Mouse (Mus musculus): ENCODE measurements around the gene Ntn1.

Gene Ntn1

GRCm38 (mm10) chr11:68215206-68215912 is 185.3 kb downstream of the Ntn1 start:
- DNase-seq (ENCODE audit: low spot score in 2 of 2): no peak

GRCm38 (mm10) chr11:68214496-68215205 is 186.0 kb downstream of the Ntn1 start:
- DNase-seq (ENCODE audit: low spot score in 2 of 2): no peak

DNA sequence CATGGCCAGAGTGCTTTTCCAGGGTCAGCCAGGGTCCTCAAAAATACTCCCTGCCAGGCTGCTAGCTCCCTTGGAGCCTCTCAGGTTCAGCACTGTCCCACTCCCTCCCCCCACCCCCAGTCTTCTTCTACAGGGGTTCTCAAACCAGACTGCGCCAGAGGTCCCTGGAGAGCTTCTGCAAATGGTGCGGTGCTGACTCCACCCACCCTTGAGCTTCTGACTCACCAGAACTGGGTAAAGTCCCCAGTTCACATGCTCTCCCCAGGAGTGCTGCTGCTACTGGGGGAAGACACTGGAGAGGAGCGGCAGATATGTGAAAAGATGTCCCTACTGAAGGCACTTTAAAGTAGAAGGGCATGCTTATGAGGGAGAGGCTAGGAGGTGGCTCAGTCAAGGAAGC is 186.7 kb downstream of the Ntn1 start:
- DNase-seq (ENCODE audit: low spot score in 2 of 2): no peak

DNA sequence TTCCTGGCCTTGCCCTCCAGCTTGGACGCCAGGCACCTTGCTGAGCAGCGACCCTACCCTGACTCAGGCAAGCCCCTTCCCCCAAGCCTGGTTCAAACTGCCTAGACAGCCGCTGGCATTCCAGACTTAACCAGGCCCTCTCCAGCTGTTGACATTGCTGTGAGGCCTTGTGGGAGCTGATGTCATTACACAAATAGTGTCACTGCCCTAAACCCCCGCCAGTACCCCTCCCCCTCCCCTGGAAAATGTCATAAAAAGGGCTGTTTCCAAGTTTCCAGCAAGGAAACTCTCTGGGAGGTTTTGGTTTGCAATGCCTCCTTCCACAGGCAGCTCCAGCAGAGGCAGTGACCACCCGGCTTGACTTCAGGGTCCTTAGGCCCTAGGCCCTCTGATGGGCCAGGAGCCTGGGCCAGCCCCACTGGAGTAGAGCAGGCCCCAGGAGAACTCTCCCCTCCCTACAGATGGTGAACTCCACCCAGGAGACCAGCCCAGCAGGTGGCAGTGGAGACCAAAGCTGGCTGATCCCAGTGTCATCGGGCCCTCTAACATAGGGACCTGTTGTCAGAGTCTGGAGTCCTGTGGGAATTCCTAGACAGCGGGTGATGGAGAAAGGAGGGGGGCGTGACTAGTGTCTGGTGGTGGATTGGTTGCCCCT is 188.6 kb downstream of the Ntn1 start:
- peak; percentile 70 to 76 for DNase-seq (ENCODE audit: low spot score in 2 of 2)

- no peak for DNase-seq (ENCODE audit: low spot score in 2 of 2)
Observed at GRCm38 (mm10) chr11:68210714-68211113, 189.9 kb downstream of the Ntn1 start.

DNA sequence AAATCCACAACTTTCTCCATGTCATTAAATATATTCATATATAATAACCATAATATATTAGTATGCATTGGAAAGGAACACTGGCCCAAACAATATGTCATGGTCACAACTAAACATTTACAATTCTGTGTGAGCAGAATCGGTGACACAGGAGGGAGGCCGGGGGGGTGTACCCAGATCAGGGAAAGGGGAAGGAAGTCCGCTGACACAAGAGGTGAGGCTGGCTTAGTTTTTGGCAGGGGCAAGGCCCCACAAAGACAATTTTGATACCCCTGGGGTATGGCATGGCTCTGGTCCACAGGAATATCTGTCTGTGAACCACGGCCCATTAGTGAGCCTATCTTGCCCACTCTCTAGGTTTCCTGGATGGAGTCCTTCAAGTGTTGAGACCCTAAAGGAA is 191.1 kb downstream of the Ntn1 start:
- DNase-seq (ENCODE audit: low spot score in 2 of 2): no peak

GRCm38 (mm10) chr11:68208582-68208981 is 192.0 kb downstream of the Ntn1 start:
- no peak for DNase-seq (ENCODE audit: low spot score in 2 of 2)

- no peak for DNase-seq (ENCODE audit: low spot score in 2 of 2)
Observed at GRCm38 (mm10) chr11:68208023-68208422, 192.6 kb downstream of the Ntn1 start.

DNA sequence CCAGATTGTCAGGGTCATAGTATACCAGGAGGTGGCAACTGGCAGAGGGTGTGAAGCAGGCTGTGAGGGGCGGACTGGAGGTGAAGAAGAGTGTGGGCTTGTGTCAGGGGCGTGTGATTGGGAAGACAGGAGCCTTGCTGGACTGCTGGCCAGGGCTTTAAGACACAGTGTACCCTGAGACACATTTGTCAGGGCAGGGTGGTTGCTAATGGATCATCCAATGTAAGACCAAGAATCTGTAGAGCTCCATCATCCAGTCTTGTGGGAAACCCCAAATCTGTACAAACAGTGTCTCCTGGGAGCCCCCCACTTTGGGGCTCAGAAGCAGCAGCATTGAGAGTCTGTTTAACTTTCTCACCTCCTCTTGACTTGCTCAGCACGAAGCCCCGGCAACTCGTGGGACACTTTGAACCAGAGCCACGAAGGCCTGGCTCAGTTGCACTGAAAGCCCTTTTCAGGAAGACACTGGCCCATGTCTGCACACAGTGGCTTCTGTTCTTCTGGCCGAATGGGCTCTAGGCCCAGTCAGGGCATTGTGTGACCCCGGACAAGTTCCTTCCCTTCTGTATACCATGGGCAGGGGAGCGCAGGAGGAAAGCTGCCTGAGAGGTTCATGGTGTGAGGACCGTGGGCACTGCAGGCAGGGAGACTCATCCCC is 194.9 kb downstream of the Ntn1 start:
- DNase-seq (ENCODE audit: low spot score in 2 of 2): no peak

DNA sequence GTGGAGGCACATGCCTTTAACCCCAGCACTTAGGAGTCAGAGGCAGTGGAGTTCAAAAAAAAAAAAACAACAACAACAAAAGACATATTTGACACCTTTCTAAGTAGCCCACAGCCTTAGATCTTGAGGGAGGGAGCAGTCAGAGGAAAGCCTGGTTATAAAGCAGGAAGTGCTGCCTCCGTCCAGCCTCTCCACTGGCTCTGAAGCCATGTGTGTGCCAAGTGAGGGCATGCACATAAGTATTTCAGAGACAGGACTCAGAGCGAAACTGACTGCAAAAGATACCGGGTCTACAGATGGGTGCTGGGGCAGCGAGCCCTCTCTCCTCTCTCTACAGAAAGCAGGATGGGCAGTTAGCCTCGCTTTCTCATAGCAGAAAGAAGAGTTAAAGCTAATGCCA is 196.2 kb downstream of the Ntn1 start:
- no peak for DNase-seq (ENCODE audit: low spot score in 2 of 2)

DNA sequence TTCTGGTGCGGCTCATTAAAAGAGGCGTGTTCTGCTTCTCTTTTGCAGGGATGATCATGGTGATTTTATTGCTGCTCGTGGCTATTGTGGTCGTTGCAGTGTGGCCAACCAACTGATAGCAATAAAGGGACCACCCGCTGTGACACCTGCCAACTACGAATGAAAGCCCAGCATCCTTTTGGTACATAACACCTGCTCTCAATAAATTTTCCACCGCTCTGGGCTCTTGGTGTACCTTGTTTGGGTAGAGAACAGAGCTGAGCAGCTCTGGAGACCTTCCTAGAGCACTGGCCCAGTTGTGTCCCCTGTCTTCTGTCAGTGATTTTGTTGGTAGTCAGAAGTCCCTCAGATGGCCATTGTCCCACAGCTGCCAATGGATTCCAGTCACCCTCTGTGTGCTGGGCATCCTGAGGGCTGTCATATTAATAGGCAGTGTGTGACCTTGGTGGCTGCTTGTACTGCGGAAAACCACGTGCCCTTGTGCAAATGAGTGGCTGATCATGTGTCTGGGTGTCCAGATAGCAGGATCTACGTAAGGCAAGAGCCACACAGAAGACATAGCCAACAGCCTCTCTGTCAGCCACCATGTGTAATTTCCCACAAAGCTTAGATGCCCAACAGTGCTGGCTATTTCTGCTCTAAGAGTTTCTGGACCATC is 196.8 kb downstream of the Ntn1 start:
- DNase-seq (ENCODE audit: low spot score in 2 of 2): no peak

GRCm38 (mm10) chr11:68202561-68202960 is 198.1 kb downstream of the Ntn1 start:
- DNase-seq (ENCODE audit: low spot score in 2 of 2): no peak

DNA sequence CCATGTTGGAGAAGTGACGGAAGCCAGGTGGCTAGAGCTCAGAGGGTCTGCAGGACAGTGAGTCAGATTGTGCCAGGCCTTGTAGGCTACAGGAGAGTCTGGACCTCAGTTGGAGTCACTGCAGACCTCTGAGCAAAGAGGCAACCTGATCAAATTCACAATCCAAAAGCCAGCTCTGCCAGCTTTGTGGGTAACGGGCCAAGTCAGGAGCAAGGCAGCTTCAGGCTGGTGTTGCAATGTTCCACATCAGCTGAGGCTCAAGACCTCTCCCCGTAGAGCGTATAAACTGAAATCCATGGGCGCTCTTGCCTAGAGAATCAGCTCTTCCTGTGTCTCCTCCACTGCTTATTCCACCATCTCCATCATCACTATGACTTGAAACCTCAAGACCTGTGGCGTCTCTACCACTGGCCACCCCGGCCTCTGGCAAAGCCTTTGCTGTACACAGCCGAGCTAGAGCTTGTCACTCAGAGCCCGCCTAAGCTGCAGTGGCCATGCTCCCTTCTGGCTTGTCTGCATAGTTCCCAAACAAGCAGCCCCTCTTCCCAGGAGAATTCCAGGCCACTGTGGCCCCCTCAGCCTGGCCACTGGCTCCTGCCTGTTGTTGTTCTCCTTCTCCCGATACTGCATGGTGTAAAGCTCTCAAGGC is 198.7 kb downstream of the Ntn1 start:
- no peak for DNase-seq (ENCODE audit: low spot score in 2 of 2)

- DNase-seq (ENCODE audit: low spot score in 2 of 2): no peak
Observed at GRCm38 (mm10) chr11:68201063-68201462, 199.6 kb downstream of the Ntn1 start.

DNA sequence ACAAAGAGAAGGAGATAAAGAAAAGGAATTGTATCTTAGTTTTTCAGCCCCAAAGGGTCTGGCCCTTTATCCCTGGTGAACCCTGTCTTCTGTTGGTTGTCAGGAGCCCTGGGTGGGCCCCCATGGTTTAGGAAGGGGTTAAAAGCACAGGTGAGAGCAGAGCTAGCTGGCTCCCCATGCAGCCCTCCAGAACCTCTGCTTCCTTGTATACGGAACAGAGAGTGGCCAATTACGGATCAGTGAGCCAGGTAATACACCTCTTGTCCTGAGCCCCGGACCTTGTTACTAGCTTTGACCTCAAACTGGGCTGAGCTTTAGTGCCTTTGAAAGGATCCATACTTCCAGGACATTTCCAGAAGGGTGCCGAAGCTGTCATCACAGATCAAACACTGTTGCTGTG is 200.1 kb downstream of the Ntn1 start:
- DNase-seq (ENCODE audit: low spot score in 2 of 2): peak in 1 of 2 experiments; percentile 59

DNA sequence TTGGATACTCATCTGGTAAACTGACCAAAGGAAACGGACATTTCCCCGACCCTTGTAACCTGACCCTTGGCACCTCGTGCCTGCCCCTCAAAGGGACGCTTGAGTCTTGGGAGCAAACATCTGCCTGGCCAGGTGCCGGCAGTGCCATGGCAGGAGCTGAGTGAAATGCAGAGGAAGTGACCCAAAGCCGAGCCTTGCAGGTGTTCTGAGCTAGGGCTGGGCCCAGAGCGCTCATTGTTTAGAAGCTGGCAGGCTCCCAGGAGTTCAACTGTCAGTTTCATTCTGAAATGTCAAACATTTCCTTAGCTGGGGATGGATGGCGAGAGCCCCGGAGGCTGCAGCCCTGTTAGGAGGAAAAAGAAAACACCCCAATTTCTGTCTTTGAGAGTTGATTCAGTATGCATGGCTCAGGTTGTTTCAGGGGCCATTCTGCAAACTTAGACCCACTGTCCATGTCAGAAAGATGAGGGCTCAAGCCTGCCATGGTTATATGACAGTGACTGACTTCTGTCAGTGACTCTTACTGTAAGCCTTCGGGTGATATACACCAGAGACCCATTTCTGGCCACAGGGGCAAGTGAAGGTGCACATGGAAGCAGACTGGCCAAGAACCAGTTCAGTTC is 200.7 kb downstream of the Ntn1 start:
- DNase-seq (ENCODE audit: low spot score in 2 of 2): peak; percentile 86 to 89

DNA sequence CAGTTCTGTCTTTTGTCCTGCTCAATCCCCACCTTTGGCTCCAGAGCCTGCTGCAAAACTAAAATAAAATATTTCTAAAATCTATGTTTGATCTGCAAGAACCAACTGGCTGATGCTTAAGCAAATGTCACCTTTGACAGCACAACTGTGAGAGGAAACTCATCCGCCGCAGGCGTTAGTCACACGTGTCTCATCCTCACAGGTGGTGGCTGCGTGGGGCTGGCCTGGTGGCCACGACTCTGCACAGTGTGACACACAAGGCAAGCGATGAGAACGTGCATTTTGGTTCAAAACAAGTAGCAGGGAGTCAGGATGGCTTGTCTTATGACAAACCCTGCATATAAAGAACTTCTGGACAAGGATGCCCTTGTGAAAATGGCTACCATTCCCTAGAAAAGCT is 201.5 kb downstream of the Ntn1 start:
- DNase-seq (ENCODE audit: low spot score in 2 of 2): peak; percentile 83 to 90

DNA sequence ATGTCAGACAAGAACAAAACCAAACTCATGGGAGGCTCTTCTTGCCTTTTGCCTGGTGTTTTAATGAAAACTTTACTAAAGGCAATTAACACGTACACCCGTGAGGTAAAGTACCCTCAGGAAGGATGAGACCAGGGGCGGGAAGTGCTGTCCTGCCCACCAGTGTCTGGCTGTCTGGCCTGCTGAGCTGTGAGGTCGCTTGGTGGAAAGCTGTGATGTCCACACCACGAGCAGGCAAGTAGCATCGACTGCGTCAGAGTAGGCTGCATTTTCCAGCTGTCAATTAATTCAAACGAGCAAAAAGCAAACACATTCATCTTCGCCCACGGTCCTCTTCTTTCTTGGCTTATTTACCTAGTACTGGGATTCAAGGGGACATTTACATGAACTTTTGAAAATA is 201.9 kb downstream of the Ntn1 start:
- DNase-seq (ENCODE audit: low spot score in 2 of 2): no peak

- DNase-seq (ENCODE audit: low spot score in 2 of 2): no peak
Observed at GRCm38 (mm10) chr11:68197471-68197870, 203.2 kb downstream of the Ntn1 start.

DNA sequence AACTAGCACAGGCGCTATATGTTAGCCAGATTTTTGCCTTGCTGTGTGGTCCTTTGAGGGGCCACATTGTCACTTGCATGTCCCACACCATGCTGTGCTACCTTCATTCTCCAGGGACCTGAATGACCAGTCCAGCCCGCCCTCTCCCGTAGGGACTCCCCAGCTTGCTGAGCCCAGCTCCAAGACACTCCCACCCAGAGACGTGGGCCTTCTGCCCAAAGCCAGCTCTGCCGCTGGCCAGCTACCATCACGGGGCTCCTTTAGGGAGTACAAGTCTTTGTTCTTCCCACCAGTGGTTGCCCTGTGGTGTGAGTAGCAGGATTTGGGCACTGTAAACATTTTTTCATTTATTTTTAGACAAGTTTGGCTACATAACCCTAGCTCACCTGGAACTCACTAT is 204.1 kb downstream of the Ntn1 start:
- no peak for DNase-seq (ENCODE audit: low spot score in 2 of 2)

DNA sequence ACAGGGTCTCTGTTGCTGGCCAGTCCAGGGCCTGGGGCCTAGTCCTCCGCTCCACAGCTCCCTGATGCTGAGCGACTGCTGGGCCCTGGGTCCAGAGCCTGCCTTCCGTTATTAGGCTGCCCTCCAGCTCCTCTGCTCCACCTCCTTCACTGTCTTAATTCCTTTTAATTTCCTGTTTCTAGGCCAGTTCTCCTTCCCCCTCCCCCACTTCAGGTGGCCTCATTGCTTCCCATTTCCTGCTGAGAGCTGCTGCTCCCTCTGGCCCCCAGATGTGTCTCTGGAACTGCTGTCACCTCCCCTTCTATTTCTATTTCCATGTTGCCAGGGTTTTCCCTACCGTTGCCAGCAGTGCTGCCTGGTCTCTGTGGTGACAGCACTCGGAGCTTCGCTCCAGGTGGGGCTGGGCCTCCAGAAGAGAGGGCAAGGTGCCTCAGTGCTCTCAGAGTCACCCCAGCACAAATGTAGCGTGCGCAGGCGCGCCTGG is 204.9 kb downstream of the Ntn1 start:
- peak in 1 of 2 experiments; percentile 61 for DNase-seq (ENCODE audit: low spot score in 2 of 2)

Data from thymus, postnatal 10 days (tissue).